12 mouse cellular contexts compared by ENCODE assay signal in the genomic region with DNA sequence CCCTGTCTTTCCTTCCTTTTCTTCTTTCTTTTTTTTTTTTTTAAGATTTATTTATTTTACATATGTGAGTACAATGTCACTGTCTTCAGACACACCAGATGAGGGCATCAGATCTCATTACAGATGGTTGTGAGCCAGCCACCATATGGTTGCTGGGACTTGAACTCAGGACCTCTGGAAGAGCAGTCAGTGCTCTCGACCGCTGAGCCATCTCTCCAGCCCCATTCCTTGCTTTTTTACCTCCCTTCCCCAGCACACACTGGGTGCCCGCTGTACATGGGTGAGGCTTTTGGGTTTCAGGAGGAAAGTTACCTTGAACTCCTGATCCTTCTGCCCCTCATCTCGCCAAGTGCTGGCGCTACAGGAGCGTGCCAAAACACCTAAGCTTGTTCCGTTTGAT. TPM values are rescaled to one million over a fixed set of nuclear protein-coding genes. Genes with fewer than 3 reads are reported as not detected.
DNase-seq lines count a peak whose midpoint lies in the region; ATAC-seq and TF ChIP-seq lines count a peak whose summit lies in the region.
"Had no signal": no experiment of that assay in that cellular context is flagged by ENCODE, and none has a peak within 500 bp of the region (broad histone marks: within the 10 kb centered on the region; RNA-seq: fewer than 3 reads in every experiment).

No protein-coding gene starts in this region.

- DNase-seq in heart, postnatal 0 days (ENCODE audit: low spot score): no peak
- no peak for DNase-seq in heart, adult 18-20 months
- no peak for DNase-seq in gastrocnemius, adult 8-10 months (ENCODE audit: low spot score in 2 of 2)
- DNase-seq in embryo, embryonic 10.5 days (ENCODE audit: low spot score): no peak
- no peak for DNase-seq in ovary, postnatal 36 days (ENCODE audit: low spot score)
- DNase-seq: cerebellum, postnatal 36 days; lung, adult 2 months had no signal

- 81% methylated on average over 7 of the region's 7 CpGs for WGBS in heart, postnatal 0 days
- 85% methylated on average over 7 of the region's 7 CpGs for WGBS in embryonic facial prominence, embryonic 15.5 days
- WGBS in macrophage (ENCODE audit: missing documents): 81% methylated on average over 7 of the region's 7 CpGs

- H3K4me1 ChIP-seq in heart, postnatal 0 days (ENCODE audit: control insufficient read depth, insufficient read depth): peaks cover 66% of the 10 kb centered on the region
- H3K4me1 ChIP-seq in E14TG2a.4 (replicated peaks; ENCODE audit: low read depth, low read length): peaks cover 90% of the 10 kb centered on the region
- H3K4me1 ChIP-seq in embryonic facial prominence, embryonic 15.5 days: peaks cover 61% of the 10 kb centered on the region

- no peak for TF ChIP-seq EP300 in heart, postnatal 0 days (IDR thresholded peaks at IDR 0.05; ENCODE audit: low read depth)

- no peaks in the 10 kb centered on the region for H3K27me3 ChIP-seq in heart, postnatal 0 days (ENCODE audit: control insufficient read depth, insufficient read depth, low read length)
- no peaks in the 10 kb centered on the region for H3K27me3 ChIP-seq in E14TG2a.4 (ENCODE audit: insufficient read depth, low read length)
- no peaks in the 10 kb centered on the region for H3K27me3 ChIP-seq in embryonic facial prominence, embryonic 15.5 days

- 0 out of 2 replicates have a peak overlapping the region, but pooled peaks have one; percentile 74 for H3K4me2 ChIP-seq in heart, postnatal 0 days (ENCODE audit: low read depth, low read length)
- H3K4me2 ChIP-seq in embryonic facial prominence, embryonic 15.5 days (replicated peaks): no peak overlapping the region

- no peak for ATAC-seq in heart, postnatal 0 days (ENCODE audit: insufficient read depth, low read depth)
- no peak for ATAC-seq in embryonic facial prominence, embryonic 15.5 days (ENCODE audit: insufficient number of reproducible peaks, low FRiP score, low TSS enrichment, low read depth)

- no peak overlapping the region for H3K9ac ChIP-seq in heart, postnatal 0 days (replicated peaks; ENCODE audit: low read depth, low read length)
- H3K9ac ChIP-seq in embryonic facial prominence, embryonic 15.5 days: no peak overlapping the region

- no peak overlapping the region for H3K4me3 ChIP-seq in heart, postnatal 0 days (ENCODE audit: low read depth, low read length)
- H3K4me3 ChIP-seq in E14TG2a.4 (replicated peaks; ENCODE audit: low read length): 0 out of 2 replicates have a peak overlapping the region, but pooled peaks have one; percentile 20
- no peak overlapping the region for H3K4me3 ChIP-seq in embryonic facial prominence, embryonic 15.5 days (replicated peaks)
- H3K4me3 ChIP-seq in macrophage (ENCODE audit: inconsistent target): no peak overlapping the region

- H3K36me3 ChIP-seq in heart, postnatal 0 days (replicated peaks; ENCODE audit: control insufficient read depth, insufficient read depth, low read length): peaks cover 20% of the 10 kb centered on the region
- H3K36me3 ChIP-seq in E14TG2a.4 (ENCODE audit: insufficient read depth, low read length) (peaks cover 60% of the 10 kb centered on the region), macrophage (ENCODE audit: inconsistent target) (peaks cover 17% of the 10 kb centered on the region; the same call in 1 of the 2 replicates)
- peaks cover 14% of the 10 kb centered on the region for H3K36me3 ChIP-seq in embryonic facial prominence, embryonic 15.5 days

- H3K27ac ChIP-seq in heart, postnatal 0 days (ENCODE audit: low read depth): peak overlapping the region; percentile 98; the same call in 1 of the 2 replicates
- H3K27ac ChIP-seq in embryonic facial prominence, embryonic 15.5 days (replicated peaks): peak overlapping the region; percentile 97
- H3K27ac ChIP-seq in macrophage: peak overlapping the region; percentile 89

- H3K79me2 ChIP-seq in macrophage (ENCODE audit: inconsistent target): peaks cover 96% of the 10 kb centered on the region

- no peak for TF ChIP-seq CTCF in heart, postnatal 0 days (IDR thresholded peaks at IDR 0.05; ENCODE audit: low read depth)
- TF ChIP-seq CTCF in E14TG2a.4 (conservative IDR thresholded peaks at IDR 0.05; ENCODE audit: low read length): no peak

- H3K9me3 ChIP-seq in heart, postnatal 0 days (replicated peaks; ENCODE audit: control insufficient read depth, low read length): no peaks in the 10 kb centered on the region
- no peaks in the 10 kb centered on the region for H3K9me3 ChIP-seq in E14TG2a.4 (ENCODE audit: low read length)
- no peaks in the 10 kb centered on the region for H3K9me3 ChIP-seq in embryonic facial prominence, embryonic 15.5 days (replicated peaks)

RNA-seq across cellular contexts. Expression of gene Arhgef2, which starts 19.8 kb away (rescaled TPM):
- total RNA-seq in heart, postnatal 0 days (2014; rRNA removed; ENCODE audit: low replicate concordance): 81.1 and 146 TPM in 2 replicates
- 52.2 and 56.1 TPM in 2 replicates for polyA plus RNA-seq in heart, postnatal 0 days (2015; fragmentation: Nextera tagmentation; extraction: Ambion mirVana)
- total RNA-seq in heart, adult 18-20 months (2021): 10 to 100 TPM; 32.3 to 32.9 TPM
- polyA plus RNA-seq in embryonic facial prominence, embryonic 15.5 days (2015; fragmentation: Nextera tagmentation; extraction: Ambion mirVana): 96.6 and 97.9 TPM in 2 replicates
- 100 to 1,000 TPM; 401 to 771 (median 585) TPM for total RNA-seq in macrophage (2018; cell fraction: chromatin; rRNA removed)
- total RNA-seq in macrophage (2018; cell fraction: cytosol; rRNA removed): 100 to 1,000 TPM; 114 to 210 (median 154) TPM
- 100 to 1,000 TPM; 216 to 483 (median 324) TPM for total RNA-seq in macrophage (2018; cell fraction: nucleus; rRNA removed)
- polyA plus RNA-seq in macrophage (2018): 83.0 to 111 TPM (median 86.2 TPM) in 3 replicates
- 10 to 100 TPM; 13.5 to 19.0 (median 16.6) TPM for total RNA-seq in gastrocnemius, adult 8-10 months (2022)

RNA-seq across cellular contexts. Expression of gene Rxfp4, which starts 27.4 kb away (rescaled TPM):
- not detected in 2 replicates for total RNA-seq in heart, postnatal 0 days (2014; rRNA removed; ENCODE audit: low replicate concordance)
- polyA plus RNA-seq in heart, postnatal 0 days (2015; fragmentation: Nextera tagmentation; extraction: Ambion mirVana): not detected in 2 replicates
- not detected for total RNA-seq in heart, adult 18-20 months (2021)
- not detected in 2 replicates for polyA plus RNA-seq in embryonic facial prominence, embryonic 15.5 days (2015; fragmentation: Nextera tagmentation; extraction: Ambion mirVana)
- not detected for total RNA-seq in macrophage (2018; cell fraction: chromatin; rRNA removed)
- not detected for total RNA-seq in macrophage (2018; cell fraction: cytosol; rRNA removed)
- not detected for total RNA-seq in macrophage (2018; cell fraction: nucleus; rRNA removed)
- polyA plus RNA-seq in macrophage (2018): not detected in 3 replicates
- not detected for total RNA-seq in gastrocnemius, adult 8-10 months (2022)
- total RNA-seq: adrenal gland, adult 18-20 months had no signal
- polyA plus RNA-seq: stomach, embryonic 14.5 days had no signal

RNA-seq across cellular contexts. Expression of gene Ssr2, which starts 49.9 kb away (rescaled TPM):
- total RNA-seq in heart, postnatal 0 days (2014; rRNA removed; ENCODE audit: low replicate concordance): 246 and 286 TPM in 2 replicates
- 144 and 146 TPM in 2 replicates for polyA plus RNA-seq in heart, postnatal 0 days (2015; fragmentation: Nextera tagmentation; extraction: Ambion mirVana)
- 10 to 100 TPM; 60.8 to 65.5 TPM for total RNA-seq in heart, adult 18-20 months (2021)
- 339 and 341 TPM in 2 replicates for polyA plus RNA-seq in embryonic facial prominence, embryonic 15.5 days (2015; fragmentation: Nextera tagmentation; extraction: Ambion mirVana)
- total RNA-seq in macrophage (2018; cell fraction: chromatin; rRNA removed): 10 to 100 TPM in 24 of 26 experiments, 1 to 10 TPM in 2; 6.9 to 42.1 (median 15.7) TPM
- total RNA-seq in macrophage (2018; cell fraction: cytosol; rRNA removed): 100 to 1,000 TPM in 20 of 26 experiments, 10 to 100 TPM in 6; 79.8 to 136 (median 115) TPM
- total RNA-seq in macrophage (2018; cell fraction: nucleus; rRNA removed): 100 to 1,000 TPM in 1 of 26 experiments, 10 to 100 TPM in 25; 23.5 to 102 (median 68.8) TPM
- 108 to 122 TPM (median 113 TPM) in 3 replicates for polyA plus RNA-seq in macrophage (2018)
- 10 to 100 TPM; 41.5 to 44.9 (median 43.1) TPM for total RNA-seq in gastrocnemius, adult 8-10 months (2022)
